Mouse (Mus musculus) fibroblast of lung, adult 2 months (primary cell): ENCODE measurements around the gene Ccr1l1.
"Not testable (repeated sequence)": the region's sequence is repeated elsewhere in the genome, so short reads cannot be mapped to it uniquely, and the experiment has no call there.

Experiments used
- DNase-seq: peaks from one replicate; pipeline ENCODE4 v3.0.0-alpha.2; 2011; ENCODE audit warnings: low read depth

Ccr1l1 gene

DNA sequence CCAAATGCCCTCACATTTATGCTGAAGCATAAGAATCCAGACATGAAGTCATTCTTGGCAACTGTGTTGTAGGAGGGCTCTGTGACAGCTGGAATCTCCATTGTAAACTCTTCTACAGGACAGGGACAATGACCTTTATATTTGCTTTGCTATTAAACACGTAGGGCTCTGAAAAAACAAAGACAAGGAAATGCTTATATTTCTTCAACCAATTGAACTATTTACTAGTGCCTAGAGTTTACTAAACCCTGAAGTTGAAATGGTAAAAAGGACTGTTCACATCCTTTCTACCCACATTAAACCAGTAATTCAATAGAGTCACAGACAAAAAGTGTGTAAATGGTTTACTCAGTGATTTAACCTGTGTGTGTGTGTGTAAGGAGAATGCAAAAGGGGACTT, at the start of gene Ccr1l1:
TSS of gene Ccr1l1 (minus strand) at position 101 of the 400 bp plus-strand sequence.
- DNase-seq, result no peak

DNA sequence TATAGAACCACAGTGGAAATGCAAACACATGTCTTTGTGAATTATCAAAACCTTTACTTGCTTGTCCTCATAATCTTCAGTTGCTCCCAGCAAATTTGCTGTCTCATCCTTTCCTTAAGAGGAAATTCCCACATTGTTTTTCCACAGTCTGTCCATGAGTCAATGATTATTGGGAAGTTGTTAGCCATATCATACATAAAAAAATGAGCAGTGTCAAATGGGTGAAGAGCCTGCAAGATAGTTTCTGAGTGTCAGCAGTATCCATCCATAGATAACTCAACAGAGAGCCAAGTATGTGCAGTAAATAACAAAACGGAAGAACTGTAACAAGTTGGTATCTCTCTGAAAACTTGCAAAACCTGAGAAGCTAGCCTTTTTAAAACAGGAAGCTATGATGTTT, 43.5 kb upstream of the Ccr1l1 start, which contains the start of gene Ccr3:
TSS of gene Ccr3 (plus strand) at position 301 of the 400 bp plus-strand sequence.
- DNase-seq, result no peak

DNA sequence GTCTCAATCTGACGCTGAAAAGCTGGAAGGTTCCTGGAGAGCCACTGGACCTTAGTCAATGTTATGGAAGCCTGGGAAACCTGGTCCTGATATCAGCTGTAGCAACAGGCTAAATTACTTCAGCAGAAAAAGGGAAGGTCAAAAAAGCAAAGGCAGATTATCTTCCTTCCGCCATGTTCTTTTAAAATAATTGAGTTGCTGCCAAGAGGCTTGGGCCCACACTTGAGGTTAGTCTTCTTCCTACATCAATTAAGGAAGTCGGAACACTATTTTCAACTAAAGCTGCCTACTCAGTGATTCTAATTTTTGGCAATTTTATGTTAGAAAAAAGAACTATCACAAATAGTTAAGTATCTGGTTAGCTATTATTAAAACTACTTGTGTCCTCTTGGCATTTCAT, 41.7 kb upstream of the Ccr1l1 start:
- no peak for DNase-seq

DNA sequence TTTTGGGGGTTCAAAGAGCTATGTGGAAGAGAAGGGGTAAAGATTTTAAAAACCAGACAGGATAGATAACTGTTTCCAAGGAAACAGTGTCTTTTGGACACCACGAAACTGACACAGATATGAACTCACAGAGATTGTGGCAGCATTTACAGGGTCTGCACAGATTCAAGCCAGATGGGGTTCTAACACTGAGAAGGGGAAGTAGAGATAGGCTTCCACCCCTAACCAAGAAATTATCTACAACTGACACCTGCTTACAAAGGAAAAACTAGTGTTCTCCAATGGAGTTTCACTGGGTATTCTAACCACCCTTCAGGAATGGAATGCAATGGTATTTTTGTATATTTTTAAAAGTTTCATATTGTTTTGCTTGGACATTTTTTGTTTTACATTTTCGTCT, 37.8 kb upstream of the Ccr1l1 start:
- DNase-seq, result no peak

DNA sequence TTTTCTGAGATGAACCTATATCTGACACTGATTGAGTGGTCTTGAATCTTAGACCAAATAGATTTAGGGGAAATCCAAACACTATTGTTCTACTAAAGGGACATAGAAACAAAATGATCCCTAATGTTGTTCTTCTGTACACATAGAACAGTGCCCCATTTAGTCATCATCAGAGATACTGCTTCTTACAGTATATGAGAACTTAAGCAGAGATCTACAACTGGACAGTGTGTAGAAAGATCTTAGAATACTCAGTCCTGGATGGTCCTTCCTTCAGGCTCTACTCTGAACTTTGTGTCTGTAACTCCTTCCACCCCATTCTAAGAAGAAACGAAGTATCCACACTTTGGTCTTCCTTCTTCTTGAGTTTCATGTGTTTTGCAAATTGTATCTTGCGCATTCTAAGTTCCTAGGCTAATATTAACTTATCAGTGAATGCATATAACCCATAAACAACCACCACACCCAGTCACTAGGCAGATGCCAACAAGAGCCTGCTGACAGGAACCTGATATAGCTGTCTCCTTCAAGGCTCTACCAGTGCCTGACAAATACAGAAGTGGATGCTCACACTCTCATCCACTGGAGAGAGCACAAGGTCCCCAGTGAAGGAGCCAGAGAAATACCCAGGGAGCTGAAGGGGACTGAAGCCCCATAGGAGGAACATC, 36.9 kb upstream of the Ccr1l1 start:
- DNase-seq, result no peak

DNA sequence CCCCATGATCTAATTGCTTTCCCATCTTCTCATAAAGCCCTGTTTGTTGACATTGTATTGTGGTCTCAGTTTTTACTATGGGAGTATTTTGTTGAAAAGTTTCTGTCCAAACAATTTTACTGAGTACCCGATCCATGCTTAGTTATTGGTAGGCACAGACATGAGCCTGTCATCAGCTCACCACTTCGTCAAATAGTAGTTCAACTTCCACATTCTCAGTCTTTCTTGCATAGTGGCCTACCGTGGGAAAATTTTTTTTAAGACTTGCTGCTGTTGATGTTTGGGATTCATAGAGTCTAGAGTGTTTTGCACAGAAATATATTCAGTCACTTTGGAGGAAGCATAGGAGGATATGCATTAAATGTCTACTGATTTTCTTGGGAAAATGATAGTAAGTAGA, 35.1 kb upstream of the Ccr1l1 start:
- DNase-seq, result no peak

DNA sequence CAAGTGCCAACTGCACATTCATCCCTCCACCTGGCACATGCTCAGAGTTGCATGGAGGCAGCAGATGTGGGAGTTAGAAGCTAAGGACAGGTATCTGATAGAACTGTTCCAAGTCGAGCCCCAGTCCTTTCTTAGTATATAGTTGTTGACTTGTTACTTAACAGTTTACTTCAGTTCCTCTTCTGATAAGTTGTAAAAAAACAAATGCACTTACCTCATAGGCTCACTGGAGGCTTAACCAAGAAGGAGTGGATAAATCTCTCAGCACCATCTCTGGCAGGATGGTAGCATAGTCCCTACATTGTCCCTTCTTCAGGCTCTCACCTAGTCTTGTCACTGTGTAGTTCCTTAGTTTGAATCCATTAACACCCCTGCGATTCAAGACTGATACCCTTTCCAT, 34.5 kb upstream of the Ccr1l1 start:
- DNase-seq, result no peak

DNA sequence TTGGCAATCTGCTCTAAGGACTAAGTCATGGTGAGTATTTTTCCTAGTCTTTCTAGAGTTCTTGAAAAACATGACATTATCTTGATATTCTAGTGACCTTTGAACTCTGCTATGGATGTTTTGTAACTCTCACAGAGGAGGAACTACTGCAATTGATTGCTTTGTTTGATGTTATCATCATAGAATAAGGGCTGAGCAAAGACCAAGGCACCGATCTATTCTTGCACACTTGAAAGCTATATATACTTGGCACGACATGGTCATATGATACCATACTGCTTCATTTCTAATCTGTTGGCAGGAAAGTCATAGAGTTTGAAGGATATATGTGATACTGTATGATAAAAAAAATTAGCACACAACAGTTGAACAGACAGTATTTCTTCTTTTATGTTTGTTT, 21.6 kb upstream of the Ccr1l1 start:
- no peak for DNase-seq

DNA sequence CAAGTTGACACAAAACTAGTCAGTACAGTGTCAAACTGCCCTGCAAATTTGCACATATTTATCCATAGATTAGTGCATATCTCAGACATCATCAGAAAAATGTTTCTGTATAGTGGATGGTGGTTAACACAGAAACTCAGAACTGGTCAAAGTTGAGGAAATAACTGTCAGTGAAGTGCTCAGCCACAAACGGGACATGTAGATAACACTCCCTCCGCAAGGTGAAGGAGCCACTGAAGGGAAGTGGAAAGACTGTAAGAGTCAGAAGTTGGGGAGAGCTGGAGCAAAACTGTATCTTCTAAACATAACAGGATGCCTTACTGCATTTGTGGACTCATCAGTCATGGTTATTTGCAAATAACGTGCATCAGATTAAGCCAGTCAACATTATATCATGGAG, 19.5 kb upstream of the Ccr1l1 start:
- no peak for DNase-seq

DNA sequence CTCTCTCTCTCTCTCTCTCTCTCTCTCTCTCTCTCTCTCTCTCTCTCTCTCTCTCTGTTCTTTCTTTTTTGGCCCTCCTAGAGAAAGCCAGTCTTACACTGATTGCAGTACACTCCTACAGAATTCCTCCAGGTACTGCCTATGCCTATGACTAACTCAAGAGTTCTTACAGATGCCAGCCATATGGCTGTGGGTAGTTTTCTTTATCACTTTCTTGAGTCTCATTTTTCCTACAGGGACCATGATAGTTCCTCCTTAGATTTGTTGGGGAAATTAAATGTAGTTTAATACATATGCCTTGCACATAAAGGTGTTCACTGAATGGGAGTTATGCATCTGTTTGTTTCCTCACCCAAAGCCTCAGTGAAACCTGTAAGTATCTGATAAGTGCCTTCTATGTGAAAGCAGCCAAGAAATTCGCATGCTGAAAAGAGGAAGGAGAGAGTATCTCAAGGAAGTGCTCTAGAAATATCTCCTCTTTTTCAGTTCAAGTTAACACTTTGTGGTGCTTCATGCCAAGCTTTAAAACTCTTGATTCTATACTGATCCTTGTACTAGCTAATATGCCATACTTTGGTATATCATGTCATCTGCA, 13.2 kb upstream of the Ccr1l1 start:
- DNase-seq, result no peak

DNA sequence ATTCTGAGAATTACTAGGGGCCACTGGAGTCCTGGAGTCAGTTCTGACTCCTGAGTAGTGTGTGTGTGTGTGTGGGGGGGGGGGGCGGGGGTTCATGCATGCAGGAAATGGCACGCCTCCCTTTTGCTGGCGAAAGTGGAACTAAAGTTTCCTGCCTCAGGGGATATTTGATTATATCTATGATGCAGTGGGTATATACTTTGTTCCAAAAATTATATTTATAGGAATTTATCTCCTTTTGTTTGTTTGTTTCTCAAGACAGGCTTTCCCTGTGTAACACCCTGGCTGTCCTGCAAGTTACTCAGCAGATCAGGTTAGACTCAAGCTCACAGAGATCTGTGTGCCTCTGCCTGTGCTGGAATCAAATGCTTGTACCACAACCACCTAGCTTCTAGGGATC, 11.5 kb upstream of the Ccr1l1 start:
- DNase-seq, result no peak

DNA sequence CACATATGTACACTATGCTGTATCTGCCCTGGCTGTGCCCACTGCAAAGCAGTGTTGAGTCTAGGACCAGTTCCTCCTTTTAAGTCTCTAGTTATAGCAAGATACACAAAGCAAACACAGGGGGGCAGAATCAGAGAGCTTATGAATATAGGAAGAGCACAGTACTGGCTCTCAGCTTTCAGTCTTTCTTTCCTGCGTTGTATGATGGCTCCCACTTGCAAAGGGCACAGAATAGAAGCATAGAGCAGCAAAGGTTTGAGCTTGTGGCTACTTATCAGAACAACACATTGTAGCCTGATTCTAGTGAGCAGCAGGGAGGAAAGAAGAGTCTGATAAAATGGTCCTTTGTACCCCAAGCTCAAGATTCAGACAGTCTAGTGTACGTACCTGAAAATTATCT, 8.0 kb upstream of the Ccr1l1 start:
- no peak for DNase-seq

DNA sequence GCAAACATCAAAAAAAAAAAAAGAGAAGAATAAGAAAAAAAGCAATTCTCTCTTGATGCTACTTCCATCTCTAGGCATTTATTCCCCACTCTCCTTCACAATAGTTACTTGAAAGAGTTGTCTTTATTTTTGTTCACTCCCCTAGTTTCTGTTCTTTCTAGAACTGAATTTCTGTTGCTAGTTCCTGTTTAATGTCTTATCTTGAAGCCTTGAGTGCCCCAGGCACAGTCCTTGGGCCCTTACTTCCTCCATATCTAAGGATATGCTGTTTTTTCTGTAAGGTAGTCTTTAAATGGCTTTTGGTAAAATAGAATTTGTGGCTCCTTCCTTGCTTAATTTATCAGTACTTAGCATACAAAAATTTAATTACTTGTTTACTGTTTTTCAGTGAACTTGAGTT, 6.7 kb upstream of the Ccr1l1 start:
- DNase-seq, result no peak

DNA sequence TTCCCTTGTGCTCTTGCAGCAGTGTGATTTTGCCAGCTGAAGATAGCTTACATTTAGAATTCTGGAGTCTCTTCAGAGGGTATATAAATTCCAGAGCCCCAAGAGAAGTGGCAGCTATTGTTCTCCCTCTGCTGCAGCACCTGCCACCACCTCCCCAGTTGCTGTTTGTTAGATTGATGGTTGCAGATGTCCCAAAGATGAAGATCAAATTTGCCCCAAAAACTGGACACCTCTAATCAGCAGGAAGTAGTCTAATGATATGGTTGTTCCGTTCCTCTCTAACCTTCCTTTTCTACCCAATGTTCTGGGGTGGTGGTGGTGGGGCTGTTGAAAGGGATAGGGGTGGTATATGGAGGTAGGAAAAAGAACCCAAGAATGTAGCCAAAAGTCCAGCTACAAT, 4.5 kb upstream of the Ccr1l1 start:
- no peak for DNase-seq

DNA sequence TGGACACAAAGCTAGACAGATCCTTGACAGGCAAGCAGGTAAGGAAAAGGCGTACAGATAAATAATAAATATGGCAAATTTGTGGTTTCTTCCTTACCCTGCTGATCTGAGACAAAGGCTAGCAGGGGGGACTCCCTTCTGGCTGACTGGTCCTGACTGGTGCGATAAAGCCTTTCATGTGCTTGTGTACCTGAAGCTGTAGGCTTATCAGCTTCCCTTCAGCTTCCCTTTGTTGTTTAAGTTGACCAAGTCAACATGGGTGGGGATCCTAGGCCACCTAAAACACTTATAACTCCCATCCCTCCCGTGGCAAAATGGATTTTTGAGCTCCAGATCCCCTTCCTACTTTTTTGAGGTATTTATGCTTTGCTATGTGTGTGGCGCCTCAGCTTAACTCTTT, 3.7 kb upstream of the Ccr1l1 start:
- no peak for DNase-seq

DNA sequence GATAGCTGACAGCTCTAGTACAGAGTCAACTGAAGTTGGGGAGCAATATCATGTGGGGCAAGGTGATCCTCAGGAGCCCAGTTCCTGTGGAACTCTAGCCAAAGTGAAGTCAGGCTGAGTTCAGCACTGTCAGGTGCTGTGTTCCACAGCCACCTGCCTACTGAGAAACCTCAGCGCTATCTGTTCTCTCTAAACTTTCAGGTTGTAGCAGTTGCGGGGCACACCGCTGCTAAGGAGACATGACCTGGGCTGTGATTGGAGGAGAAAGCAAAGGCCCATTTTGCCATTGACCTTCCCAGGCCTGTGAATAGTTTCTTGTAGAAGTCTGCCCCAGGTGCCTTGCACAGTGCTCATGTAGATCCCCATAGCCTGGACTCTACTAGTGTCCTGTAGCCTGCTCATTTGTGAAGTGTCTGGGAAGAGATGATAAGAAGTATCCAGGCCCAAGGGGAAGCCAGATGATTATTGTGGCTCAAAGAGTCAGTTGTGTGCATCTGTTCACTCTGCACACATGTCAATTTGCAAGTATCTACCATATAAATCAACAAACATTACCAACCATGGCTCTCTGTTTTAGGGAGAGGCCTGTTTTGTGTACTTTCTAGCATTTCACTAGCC, 2.8 kb upstream of the Ccr1l1 start:
- DNase-seq, result not testable (repeated sequence)

DNA sequence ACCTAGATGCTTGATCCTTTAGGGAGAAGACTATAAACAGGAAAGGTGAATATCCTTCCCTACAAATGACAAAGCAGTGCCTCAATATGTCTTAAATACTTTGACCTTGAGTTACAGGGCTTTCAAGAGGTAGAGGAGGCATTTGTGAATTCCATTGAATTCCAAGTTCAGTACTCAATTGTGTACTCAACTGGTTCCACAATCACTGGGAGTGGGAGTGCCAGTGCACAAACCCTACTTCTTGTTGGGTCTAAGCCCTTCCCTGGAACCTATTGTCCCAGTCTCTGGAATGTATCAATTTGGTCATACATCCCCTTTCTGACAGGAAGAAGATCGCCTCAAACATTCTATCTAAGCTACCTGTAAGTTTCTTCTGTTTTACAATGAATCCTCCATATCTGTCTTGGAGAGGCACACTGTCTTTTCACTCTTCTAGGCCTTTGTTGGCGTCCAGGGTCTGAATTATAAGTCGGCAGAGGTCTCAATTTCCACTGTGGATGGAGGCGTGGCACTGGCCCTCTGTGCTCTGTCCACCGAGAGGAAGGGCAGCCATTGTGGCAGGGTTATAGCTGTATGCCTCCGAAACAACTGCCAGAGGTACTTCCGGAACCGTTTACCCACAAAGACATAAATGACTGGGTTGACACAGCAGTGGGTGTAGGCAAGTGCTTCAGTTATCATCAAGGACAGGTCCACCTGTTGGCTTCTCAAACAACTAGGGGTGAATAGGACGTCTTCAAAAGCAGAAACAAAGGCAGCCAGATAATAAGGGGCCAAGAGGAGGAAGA, 1.1 kb downstream of the Ccr1l1 start:
- no peak for DNase-seq

DNA sequence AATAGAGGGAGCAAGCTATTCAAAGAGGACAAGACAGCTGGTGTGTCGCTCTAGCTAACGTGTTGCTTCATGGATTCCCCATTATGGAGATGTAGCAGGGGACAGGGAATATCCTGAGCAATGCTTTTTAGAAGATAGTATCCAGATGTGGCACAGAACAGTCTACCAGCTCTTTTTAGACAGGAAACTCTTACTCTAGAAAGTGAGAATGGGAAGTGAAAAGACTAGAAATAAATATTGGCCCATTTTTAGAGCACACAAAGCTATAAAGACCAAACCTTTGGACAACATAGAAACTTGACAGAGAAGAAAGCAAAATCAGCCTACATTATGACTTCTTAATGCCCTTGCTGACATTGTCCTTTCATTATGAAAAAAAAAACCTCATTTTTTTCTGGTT, 2.6 kb downstream of the Ccr1l1 start:
- no peak for DNase-seq

DNA sequence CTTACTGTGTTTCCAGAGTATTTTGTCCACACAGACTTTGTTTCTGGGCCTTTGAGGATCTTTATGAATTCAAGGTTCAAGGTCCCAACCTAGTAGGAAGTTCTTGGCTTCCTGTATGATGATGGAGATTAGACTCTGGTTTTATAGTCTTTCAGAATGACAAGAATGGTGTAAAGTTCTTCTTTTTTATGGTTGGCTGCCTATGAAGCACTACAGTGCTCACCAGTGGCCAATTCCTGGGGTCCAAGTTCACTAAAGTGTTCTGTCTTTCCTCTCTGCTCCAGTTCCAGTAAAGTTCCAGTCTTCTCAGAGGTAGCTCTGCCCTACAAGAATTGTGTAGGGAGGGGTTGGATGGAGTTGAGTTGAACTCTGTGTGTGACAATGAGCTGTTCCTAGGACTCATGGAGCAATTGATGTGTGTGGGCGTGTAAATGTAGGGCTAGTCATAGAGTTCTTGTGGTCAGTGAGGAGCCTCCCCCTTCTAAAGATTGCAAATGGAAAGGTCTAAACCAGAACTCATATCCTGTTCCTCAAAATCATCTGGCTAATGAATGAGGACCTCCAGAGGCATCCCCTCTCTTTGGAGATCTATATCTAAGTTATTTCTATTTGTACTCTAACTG, 9.8 kb downstream of the Ccr1l1 start, which contains the start of gene Ccr1:
TSS of gene Ccr1 (minus strand) at position 403 of the 623 bp plus-strand sequence.
- DNase-seq, result no peak

DNA sequence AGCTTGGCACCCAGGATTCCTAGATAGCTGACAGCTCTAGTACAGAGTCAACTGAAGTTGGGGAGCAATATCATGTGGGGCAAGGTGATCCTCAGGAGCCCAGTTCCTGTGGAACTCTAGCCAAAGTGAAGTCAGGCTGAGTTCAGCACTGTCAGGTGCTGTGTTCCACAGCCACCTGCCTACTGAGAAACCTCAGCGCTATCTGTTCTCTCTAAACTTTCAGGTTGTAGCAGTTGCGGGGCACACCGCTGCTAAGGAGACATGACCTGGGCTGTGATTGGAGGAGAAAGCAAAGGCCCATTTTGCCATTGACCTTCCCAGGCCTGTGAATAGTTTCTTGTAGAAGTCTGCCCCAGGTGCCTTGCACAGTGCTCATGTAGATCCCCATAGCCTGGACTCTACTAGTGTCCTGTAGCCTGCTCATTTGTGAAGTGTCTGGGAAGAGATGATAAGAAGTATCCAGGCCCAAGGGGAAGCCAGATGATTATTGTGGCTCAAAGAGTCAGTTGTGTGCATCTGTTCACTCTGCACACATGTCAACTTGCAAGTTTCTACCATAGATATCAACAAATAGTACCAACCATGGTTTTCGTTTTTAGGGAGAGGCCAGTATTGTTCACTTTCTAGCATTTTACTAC, 11.2 kb downstream of the Ccr1l1 start:
- DNase-seq, result not testable (repeated sequence)

DNA sequence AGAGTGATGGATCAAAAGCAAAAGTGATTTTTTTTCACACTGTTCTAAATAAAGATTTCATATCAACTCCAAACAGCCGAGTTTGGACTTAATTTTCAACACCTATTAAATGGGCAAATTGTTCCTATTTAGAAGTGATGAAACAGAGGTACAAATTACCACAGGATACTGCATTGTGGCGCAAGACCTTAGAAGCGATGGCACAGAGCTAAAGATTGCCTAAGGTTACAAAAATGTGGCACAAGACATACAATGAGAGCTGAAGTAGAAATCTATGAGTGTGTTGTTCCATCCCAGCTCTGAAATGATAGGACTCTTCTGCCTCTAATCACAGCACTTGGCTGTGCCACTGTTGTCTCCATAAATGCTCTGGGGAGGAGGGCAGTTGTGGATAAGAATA, 13.4 kb downstream of the Ccr1l1 start:
- no peak for DNase-seq

DNA sequence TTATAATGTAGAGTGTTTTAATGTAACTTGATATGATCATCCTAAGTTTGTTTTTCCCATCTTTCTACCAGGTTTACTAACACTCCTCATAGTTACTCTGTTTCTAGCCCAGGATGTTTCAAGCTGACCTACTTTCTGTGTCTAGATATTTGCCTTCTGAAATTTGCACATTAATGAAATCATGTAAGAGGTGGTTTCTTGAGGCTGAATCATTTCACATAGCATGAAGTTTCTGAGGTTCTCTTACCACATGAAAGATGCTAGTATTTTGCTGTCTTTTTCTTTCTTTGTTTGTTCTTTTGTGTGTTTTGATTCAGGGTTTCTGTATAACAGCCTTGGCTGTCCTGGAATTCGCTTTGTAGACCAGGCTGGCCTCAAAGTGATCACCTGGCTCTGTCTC, 18.0 kb downstream of the Ccr1l1 start:
- DNase-seq, result no peak
